Mouse (Mus musculus) frontal cortex, postnatal 10 days (tissue): Measurements from ENCODE around the gene 2410015M20Rik.

Experiments
- DNase-seq, 2 experiments: peaks; one replicate each; pipeline ENCODE4 v3.0.0; 2022; ENCODE audit warnings: low spot score in 2 of 2, mixed read lengths in 1 of 2

2410015M20Rik gene

DNA sequence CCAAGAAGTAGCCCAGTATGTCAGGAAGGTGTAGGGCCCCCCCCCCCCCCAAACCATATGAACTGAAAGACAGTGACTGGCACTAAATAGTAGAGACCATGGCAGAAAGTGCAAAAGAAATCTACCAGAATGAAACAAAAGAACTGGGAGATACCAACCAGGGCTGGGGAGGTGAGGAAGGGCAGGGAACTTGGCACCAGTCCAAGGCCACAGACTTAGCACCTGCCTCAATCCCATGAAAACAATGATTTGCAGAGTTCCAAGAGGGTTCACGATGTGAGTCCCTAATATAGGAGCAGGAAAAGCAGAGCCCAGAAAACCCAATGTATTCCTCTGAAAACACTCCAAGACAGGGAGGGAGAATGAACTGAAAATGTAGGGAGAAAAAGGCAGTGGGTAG, 37.4 kb downstream of the 2410015M20Rik start:
- DNase-seq, result no peak

DNA sequence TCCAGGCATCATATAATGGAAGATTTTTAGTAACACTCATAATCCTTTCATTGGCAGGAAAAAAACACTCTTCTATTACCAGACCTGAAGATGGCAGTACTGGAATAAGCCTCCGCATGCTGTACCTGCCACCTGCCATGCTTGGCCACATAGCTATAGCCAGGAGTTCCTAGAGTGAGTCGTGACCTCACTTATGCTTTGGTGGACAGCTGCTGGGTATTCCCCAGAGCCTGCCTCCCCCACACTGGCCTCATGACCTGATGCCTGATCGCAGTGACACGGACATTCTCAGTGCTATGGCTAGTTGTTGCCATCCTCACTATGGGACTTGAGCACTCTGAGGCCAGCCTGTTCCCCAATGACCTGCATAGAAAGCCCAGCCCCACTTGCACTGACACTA, 39.3 kb downstream of the 2410015M20Rik start:
- DNase-seq, result no peak

DNA sequence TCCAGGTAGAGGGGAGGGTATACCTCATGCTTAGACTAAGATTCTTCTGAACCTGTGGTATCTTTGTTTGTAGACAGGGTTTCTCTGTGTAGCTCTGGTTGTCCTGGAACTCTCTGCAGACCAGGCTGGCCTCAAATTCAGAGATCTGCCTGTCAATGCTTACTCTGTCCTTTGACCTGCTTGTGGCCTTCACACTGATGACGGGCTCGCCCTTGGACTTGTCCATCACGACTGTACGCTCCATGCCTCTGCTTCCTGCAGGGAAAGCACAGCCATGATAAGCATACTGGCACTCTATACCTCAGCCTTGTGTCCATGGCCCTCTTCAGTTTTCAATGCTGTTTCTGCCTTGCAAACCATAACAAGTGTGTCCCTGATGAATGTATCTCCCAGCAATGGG, 42.2 kb downstream of the 2410015M20Rik start:
- no peak for DNase-seq

DNA sequence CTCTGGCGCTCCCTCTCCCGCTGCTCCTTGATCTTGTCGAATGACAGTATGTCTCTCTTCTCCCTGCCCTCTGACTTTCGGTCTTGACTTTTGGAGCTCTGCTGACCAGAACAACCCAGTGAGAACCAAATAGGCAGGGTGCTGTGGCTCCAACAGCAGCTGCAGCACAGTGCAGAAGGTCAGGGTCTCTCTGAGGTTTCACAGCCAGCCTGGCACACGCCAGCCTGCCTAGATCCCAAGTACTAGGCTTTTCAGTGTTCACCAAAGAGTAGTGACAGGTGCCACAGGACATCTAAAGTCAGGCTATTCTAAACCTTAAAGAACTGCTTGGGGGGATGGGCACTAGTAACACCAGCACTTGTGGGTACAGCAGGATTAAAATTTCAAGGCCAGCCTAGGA, 42.7 kb downstream of the 2410015M20Rik start:
- no peak for DNase-seq

DNA sequence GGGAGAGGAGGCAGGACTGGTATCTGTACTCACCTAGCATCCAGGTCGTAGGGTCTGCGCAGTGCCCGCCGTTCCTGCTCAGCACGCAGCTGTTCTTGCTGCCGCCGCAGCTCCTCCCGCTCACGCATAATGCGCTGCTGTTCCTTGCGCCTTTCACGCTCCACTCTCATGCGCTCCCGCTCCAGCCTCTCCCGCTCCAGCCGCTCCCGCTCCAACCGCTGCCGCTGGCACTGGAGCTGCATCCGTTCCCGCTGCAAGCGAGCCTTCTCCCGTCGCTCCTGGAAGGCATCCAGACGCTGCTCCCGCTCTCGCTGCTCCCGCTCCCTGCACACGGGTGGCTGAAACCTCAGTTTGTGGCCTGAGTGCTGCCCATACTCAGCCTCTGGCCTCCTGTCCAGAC, 43.3 kb downstream of the 2410015M20Rik start:
- no peak for DNase-seq

DNA sequence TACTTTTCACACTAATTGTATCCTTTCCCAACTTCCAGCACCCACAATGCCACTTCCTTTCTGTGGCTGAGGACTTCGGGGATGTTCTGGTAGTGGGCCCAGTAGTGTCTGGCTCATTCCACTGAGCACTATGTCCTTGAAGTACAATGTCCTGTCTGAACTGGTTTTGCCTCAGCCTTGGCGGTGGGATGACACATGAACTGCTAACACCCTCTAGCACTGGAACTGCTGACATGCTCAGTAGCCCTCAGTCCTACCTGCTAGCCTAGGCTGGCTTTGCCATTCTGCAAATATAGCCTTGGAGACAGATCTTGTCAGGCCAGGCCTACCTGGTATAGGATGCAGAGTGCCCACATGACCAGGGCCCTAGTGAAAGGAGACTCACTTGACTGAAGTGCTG, 47.7 kb downstream of the 2410015M20Rik start:
- DNase-seq, result no peak

DNA sequence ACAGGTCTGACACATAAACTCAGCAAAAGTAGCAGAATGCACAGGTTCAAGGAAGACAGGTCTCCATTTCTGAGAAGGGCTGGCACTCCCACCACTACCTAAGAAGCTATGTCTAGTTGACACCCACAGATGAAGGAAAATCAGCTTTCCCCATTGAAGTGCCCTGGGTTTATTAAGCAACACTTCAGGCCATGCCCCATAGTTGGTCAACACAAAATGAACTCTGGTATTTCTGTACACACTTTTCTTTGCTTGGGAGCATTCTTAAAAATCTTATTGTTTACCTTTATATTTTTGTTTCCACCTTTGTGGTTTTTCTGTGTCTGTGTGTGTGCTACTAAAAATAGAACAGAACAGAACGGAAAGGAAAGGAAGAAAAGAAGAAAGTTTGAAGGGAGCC, 49.4 kb downstream of the 2410015M20Rik start:
- no peak for DNase-seq

DNA sequence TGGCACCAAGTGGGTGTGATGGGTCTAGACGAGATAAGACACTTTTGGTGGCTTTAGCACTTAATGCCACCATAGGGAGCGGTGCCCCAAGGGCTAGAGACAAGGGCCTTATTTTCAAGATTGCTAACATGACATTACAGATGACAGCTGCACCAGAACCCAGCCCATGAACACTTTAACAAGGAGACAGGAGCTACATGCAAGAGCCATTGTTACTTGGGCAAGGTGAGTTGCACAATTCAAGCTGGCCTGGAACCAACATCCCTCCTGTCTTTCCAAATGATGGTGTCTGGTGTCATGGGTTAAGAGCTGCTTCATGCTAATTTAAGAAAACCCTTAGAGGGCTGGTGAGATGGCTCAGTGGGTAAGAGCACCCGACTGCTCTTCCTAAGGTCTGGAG, 50.2 kb downstream of the 2410015M20Rik start:
- DNase-seq, result no peak

DNA sequence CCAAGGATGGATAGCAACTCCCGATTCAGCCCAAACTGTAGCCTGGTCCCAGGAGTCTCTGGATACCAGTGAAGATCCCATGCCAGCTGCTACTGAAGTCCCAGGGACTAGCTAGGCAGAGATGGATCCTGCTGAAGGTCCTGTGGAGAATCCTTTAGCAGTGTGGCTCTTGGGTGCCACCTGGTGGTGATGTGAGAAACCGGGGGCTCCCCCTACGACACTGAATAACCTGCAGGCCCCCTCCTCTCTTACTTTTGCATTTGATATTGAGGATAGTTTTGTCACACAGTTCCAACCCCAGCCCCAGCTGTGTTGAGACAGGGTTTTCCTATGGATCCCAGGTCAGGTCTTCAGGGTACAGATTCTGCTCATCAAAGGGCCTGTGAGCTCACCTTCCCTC, 51.1 kb downstream of the 2410015M20Rik start:
- peak; percentile 52 to 70 for DNase-seq
